Comparison of ENCODE assay signal across 12 mouse cellular contexts in genomic region chr4:141281153-141281552, GRCm38 (mm10). TPM values are rescaled to one million over a fixed set of nuclear protein-coding genes. Genes with fewer than 3 reads are reported as not detected.
DNase-seq lines count a peak whose midpoint lies in the region; ATAC-seq and TF ChIP-seq lines count a peak whose summit lies in the region.
"Had no signal": no experiment of that assay in that cellular context is flagged by ENCODE, and none has a peak within 500 bp of the region (broad histone marks: within the 10 kb centered on the region; RNA-seq: fewer than 3 reads in every experiment).

No protein-coding gene starts in this region.

- peak; percentile 48 to 67 for DNase-seq in lung, adult 18-20 months
- DNase-seq in lung, adult 2 months, result no peak
- DNase-seq in limb, embryonic 10.5 days (ENCODE audit: low spot score), result no peak
- DNase-seq in T-cell, adult 2 months (ENCODE audit: low spot score), result no peak
- no peak for DNase-seq in midbrain, embryonic 14.5 days
- DNase-seq in c-Kit-positive CD71-positive TER-119-positive erythroid progenitor cells, embryonic 14.5 days (ENCODE audit: low spot score), result no peak
- DNase-seq: left cerebral cortex, postnatal 4 days; thymus, postnatal 25 days had no signal

- H3K4me2 ChIP-seq in intestine, embryonic 15.5 days (replicated peaks), result no peak overlapping the region; the same call in 1 of the 2 replicates
- H3K4me2 ChIP-seq in stomach, embryonic 14.5 days (replicated peaks; ENCODE audit: low read depth, low read length), result no peak overlapping the region
- H3K4me2 ChIP-seq in midbrain, embryonic 14.5 days (ENCODE audit: low read length), result no peak overlapping the region
- H3K4me2 ChIP-seq: embryonic facial prominence, embryonic 12.5 days; hindbrain, embryonic 15.5 days had no signal

- 22% methylated on average over 6 of the region's 6 CpGs for WGBS in lung, adult 2 months
- WGBS in intestine, embryonic 15.5 days, result 16% methylated on average over 6 of the region's 6 CpGs
- WGBS in limb, embryonic 10.5 days, result 23% methylated on average over 6 of the region's 6 CpGs
- 28% methylated on average over 6 of the region's 6 CpGs for WGBS in stomach, embryonic 14.5 days
- 61% methylated on average over 6 of the region's 6 CpGs for WGBS in midbrain, embryonic 14.5 days

- peak overlapping the region; percentile 9; the same call in 1 of the 2 replicates for H3K27ac ChIP-seq in intestine, embryonic 15.5 days
- H3K27ac ChIP-seq in limb, embryonic 10.5 days, result 0 out of 2 replicates have a peak overlapping the region, but pooled peaks have one; percentile 22
- no peak overlapping the region for H3K27ac ChIP-seq in stomach, embryonic 14.5 days (ENCODE audit: low read length)
- no peak overlapping the region for H3K27ac ChIP-seq in midbrain, embryonic 14.5 days (replicated peaks; ENCODE audit: low read depth, low read length)
- H3K27ac ChIP-seq: embryonic facial prominence, embryonic 12.5 days; hindbrain, embryonic 15.5 days had no signal

- peak; percentile 73 for ATAC-seq in intestine, embryonic 15.5 days
- peak; percentile 23; the same call in 1 of the 2 replicates for ATAC-seq in stomach, embryonic 14.5 days (ENCODE audit: insufficient number of reproducible peaks, insufficient read depth, low FRiP score, low read depth)
- no peak for ATAC-seq in midbrain, embryonic 14.5 days (ENCODE audit: low FRiP score, low TSS enrichment)

- no peak overlapping the region for H3K9ac ChIP-seq in intestine, embryonic 15.5 days
- no peak overlapping the region for H3K9ac ChIP-seq in stomach, embryonic 14.5 days (replicated peaks; ENCODE audit: low read depth, low read length)
- no peak overlapping the region for H3K9ac ChIP-seq in midbrain, embryonic 14.5 days (replicated peaks; ENCODE audit: low read length)
- H3K9ac ChIP-seq: embryonic facial prominence, embryonic 12.5 days; hindbrain, embryonic 15.5 days had no signal

- TF ChIP-seq CTCF in lung, adult 2 months (IDR thresholded peaks at IDR 0.05; ENCODE audit: insufficient read depth, low read length), result no peak

- no peaks in the 10 kb centered on the region for H3K9me3 ChIP-seq in intestine, embryonic 15.5 days
- no peaks in the 10 kb centered on the region for H3K9me3 ChIP-seq in limb, embryonic 10.5 days (replicated peaks)
- no peaks in the 10 kb centered on the region for H3K9me3 ChIP-seq in stomach, embryonic 14.5 days (ENCODE audit: control insufficient read depth, low read depth, low read length)
- no peaks in the 10 kb centered on the region for H3K9me3 ChIP-seq in midbrain, embryonic 14.5 days (ENCODE audit: control insufficient read depth, low read length)
- H3K9me3 ChIP-seq: embryonic facial prominence, embryonic 12.5 days; hindbrain, embryonic 15.5 days had no signal

- H3K4me3 ChIP-seq in lung, adult 2 months (replicated peaks; ENCODE audit: extremely low read depth, low read depth, low read length), result no peak overlapping the region
- H3K4me3 ChIP-seq in intestine, embryonic 15.5 days (replicated peaks), result no peak overlapping the region
- no peak overlapping the region for H3K4me3 ChIP-seq in limb, embryonic 10.5 days
- H3K4me3 ChIP-seq in stomach, embryonic 14.5 days (ENCODE audit: low read depth, low read length), result no peak overlapping the region
- H3K4me3 ChIP-seq in midbrain, embryonic 14.5 days (replicated peaks; ENCODE audit: low read depth, low read length), result no peak overlapping the region
- H3K4me3 ChIP-seq: embryonic facial prominence, embryonic 12.5 days; hindbrain, embryonic 15.5 days had no signal

- H3K4me1 ChIP-seq in lung, adult 2 months (ENCODE audit: control insufficient read depth, insufficient read depth, low read length), result peaks cover 32% of the 10 kb centered on the region
- H3K4me1 ChIP-seq in intestine, embryonic 15.5 days (replicated peaks), result peaks cover 55% of the 10 kb centered on the region
- peaks cover 56% of the 10 kb centered on the region for H3K4me1 ChIP-seq in limb, embryonic 10.5 days
- H3K4me1 ChIP-seq in stomach, embryonic 14.5 days (ENCODE audit: control insufficient read depth, insufficient read depth, low read length), result peaks cover 31% of the 10 kb centered on the region
- H3K4me1 ChIP-seq in midbrain, embryonic 14.5 days (ENCODE audit: control insufficient read depth, insufficient read depth, low read length), result peaks cover 11% of the 10 kb centered on the region; the same call in 1 of the 2 replicates
- H3K4me1 ChIP-seq: hindbrain, embryonic 15.5 days had no signal

- TF ChIP-seq POLR2A in lung, adult 2 months (IDR thresholded peaks at IDR 0.05; ENCODE audit: borderline replicate concordance, extremely low read depth, low read depth, low read length), result no peak

- H3K27me3 ChIP-seq in intestine, embryonic 15.5 days (replicated peaks), result no peaks in the 10 kb centered on the region
- peaks cover 38% of the 10 kb centered on the region for H3K27me3 ChIP-seq in limb, embryonic 10.5 days (ENCODE audit: low read depth, poor library complexity, severe bottlenecking)
- no peaks in the 10 kb centered on the region for H3K27me3 ChIP-seq in stomach, embryonic 14.5 days (ENCODE audit: control insufficient read depth, insufficient read depth, low read length)
- H3K27me3 ChIP-seq in midbrain, embryonic 14.5 days (ENCODE audit: control insufficient read depth, insufficient read depth, low read length), result no peaks in the 10 kb centered on the region
- H3K27me3 ChIP-seq: hindbrain, embryonic 15.5 days had no signal

- H3K36me3 ChIP-seq in intestine, embryonic 15.5 days, result no peaks in the 10 kb centered on the region
- H3K36me3 ChIP-seq in limb, embryonic 10.5 days, result no peaks in the 10 kb centered on the region
- H3K36me3 ChIP-seq in stomach, embryonic 14.5 days (ENCODE audit: control insufficient read depth, insufficient read depth, low read length), result no peaks in the 10 kb centered on the region
- no peaks in the 10 kb centered on the region for H3K36me3 ChIP-seq in midbrain, embryonic 14.5 days (ENCODE audit: control insufficient read depth, insufficient read depth, low read length)
- H3K36me3 ChIP-seq: embryonic facial prominence, embryonic 12.5 days; hindbrain, embryonic 15.5 days had no signal

RNA-seq across cellular contexts. Expression of gene Epha2, which starts 19.9 kb away (rescaled TPM):
- 54.0 and 68.8 TPM in 2 replicates for polyA plus RNA-seq in lung, adult 2 months (2012; rRNA removed)
- 6.7 and 7.2 TPM in 2 replicates for polyA plus RNA-seq in intestine, embryonic 15.5 days (2015; fragmentation: Nextera tagmentation; extraction: Ambion mirVana)
- 4.6 and 5.6 TPM in 2 replicates for polyA plus RNA-seq in limb, embryonic 10.5 days (2016; fragmentation: Nextera tagmentation; extraction: Ambion mirVana)
- 2.8 and 3.4 TPM in 2 replicates for polyA plus RNA-seq in stomach, embryonic 14.5 days (2014; fragmentation: Nextera tagmentation; extraction: Ambion mirVana)
- polyA plus RNA-seq in midbrain, embryonic 14.5 days (2014; fragmentation: Nextera tagmentation; extraction: Ambion mirVana), result 1.2 and 1.7 TPM in 2 replicates

RNA-seq across cellular contexts. Expression of gene Arhgef19, which starts 41.9 kb away (rescaled TPM):
- polyA plus RNA-seq in lung, adult 2 months (2012; rRNA removed), result 11.5 and 15.3 TPM in 2 replicates
- 16.3 and 17.8 TPM in 2 replicates for polyA plus RNA-seq in intestine, embryonic 15.5 days (2015; fragmentation: Nextera tagmentation; extraction: Ambion mirVana)
- 3.7 and 4.7 TPM in 2 replicates for polyA plus RNA-seq in limb, embryonic 10.5 days (2016; fragmentation: Nextera tagmentation; extraction: Ambion mirVana)
- 23.0 and 26.4 TPM in 2 replicates for polyA plus RNA-seq in stomach, embryonic 14.5 days (2014; fragmentation: Nextera tagmentation; extraction: Ambion mirVana)
- polyA plus RNA-seq in midbrain, embryonic 14.5 days (2014; fragmentation: Nextera tagmentation; extraction: Ambion mirVana), result 0.84 and 0.89 TPM in 2 replicates

Comparison
In these comparisons a context has a peak if more than half of its experiments do, and no peak if none do; other contexts are left out.
1. DNase-seq: peak in lung, adult 18-20 months (2 of 2); none in lung, adult 2 months (single experiment), limb, embryonic 10.5 days (single experiment), T-cell, adult 2 months (single experiment), midbrain, embryonic 14.5 days (single experiment) and c-Kit-positive CD71-positive TER-119-positive erythroid progenitor cells, embryonic 14.5 days (single experiment).
2. H3K27ac ChIP-seq: peak in intestine, embryonic 15.5 days (single experiment) and limb, embryonic 10.5 days (single experiment); none in stomach, embryonic 14.5 days (single experiment) and midbrain, embryonic 14.5 days (single experiment).